Mouse (Mus musculus) bone marrow macrophage, adult 2 months (primary cell): ENCODE results near the gene Ankrd36.

Experiments
- CTCF ChIP-seq: IDR thresholded peaks from 2 replicates; pipeline ENCODE4 v1.5.1; 2012; ENCODE audit warnings: low read depth, mild to moderate bottlenecking, low read length, moderate library complexity
- POLR2A ChIP-seq: IDR thresholded peaks from 2 replicates; pipeline ENCODE4 v1.6.1; 2012; ENCODE audit warnings: mild to moderate bottlenecking, low read depth, low read length, borderline replicate concordance

DNA sequence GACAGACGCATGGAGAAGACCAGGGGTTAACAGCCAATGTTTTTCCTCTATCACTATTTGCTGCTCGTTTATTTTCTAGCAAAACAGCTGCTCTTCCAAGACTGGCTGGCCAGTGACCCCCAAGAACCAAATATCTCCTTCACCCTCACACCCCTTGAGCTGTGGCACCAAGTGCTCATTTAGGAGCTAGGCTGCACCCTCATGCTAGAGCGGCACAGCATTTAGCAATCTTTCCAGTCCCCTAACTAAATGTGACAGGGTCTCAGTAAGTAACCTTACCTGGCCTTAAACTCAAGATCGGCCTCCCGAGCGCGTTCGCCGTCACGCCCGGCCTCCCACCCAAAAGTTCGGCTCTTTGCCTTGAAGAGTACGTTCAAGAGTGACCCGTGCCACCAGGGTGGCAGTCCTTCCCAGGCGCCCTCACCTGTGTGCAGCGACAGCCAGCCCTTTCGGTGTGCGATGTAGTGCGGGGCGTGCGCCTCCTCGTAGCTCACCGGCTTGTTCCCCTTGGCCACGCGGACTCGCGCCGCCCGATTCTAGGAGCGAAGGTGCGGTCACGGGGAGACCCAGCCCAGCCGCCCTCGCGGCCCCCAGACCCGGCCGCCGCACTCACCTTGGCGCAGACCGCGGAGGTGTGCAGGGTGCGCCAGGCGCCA, 137.5 kb downstream of the Ankrd36 start:
- TF ChIP-seq POLR2A (no peak), CTCF (no peak)
